Mouse (Mus musculus): Measurements from ENCODE around the gene Atp8a2.

- TF ChIP-seq GATA1 (IDR thresholded peaks at IDR 0.05; ENCODE audit: low read length) = no peak
- no peak for TF ChIP-seq TAL1 (IDR thresholded peaks at IDR 0.05; ENCODE audit: low read length)
Measured at GRCm38 (mm10) chr14:59681906-59682305, 515.1 kb downstream of the Atp8a2 start.
